Mouse (Mus musculus) neural tube, embryonic 11.5 days (tissue): ENCODE results near the gene H2-Eb2. TPM values are rescaled to one million over a fixed set of nuclear protein-coding genes. Genes with fewer than 3 reads are reported as not detected.

Experiments
- ATAC-seq: fragments of 200-750 bp; cut with Nextera tagmentation; 2 replicates; pipeline ENCODE4 v1.8.0; 2017; ENCODE audit warnings: moderate number of reproducible peaks, mild to moderate bottlenecking, moderate TSS enrichment, moderate library complexity; ENCODE audit not compliant: insufficient read depth, low FRiP score, low TSS enrichment
- DNase-seq: peaks from one replicate; pipeline ENCODE4 v3.0.0-alpha.2; 2015; ENCODE audit warnings: low spot score
- H3K27ac ChIP-seq: fragments of 300-500 bp; sonication (generic); 2 replicates; pipeline ENCODE4 v1.5.1; 2014; ENCODE audit warnings: low read depth, mild to moderate bottlenecking, low read length
- H3K27me3 ChIP-seq: fragments of 300-500 bp; sonication (generic); 2 replicates; pipeline ENCODE4 v1.6.1; 2014; ENCODE audit warnings: mild to moderate bottlenecking, low read length, mixed read lengths; ENCODE audit not compliant: control insufficient read depth, insufficient read depth
- H3K36me3 ChIP-seq: fragments of 300-500 bp; sonication (generic); 2 replicates; pipeline ENCODE4 v1.6.1; 2014; ENCODE audit warnings: mild to moderate bottlenecking, low read length, moderate library complexity, mixed read lengths; ENCODE audit not compliant: control insufficient read depth, insufficient read depth
- H3K4me1 ChIP-seq: fragments of 300-500 bp; sonication (generic); 2 replicates; pipeline ENCODE4 v1.6.1; 2014; ENCODE audit warnings: low read length, mixed read lengths; ENCODE audit not compliant: control insufficient read depth, insufficient read depth
- H3K4me2 ChIP-seq: fragments of 300-500 bp; sonication (generic); 2 replicates; pipeline ENCODE4 v1.6.1; 2014; ENCODE audit warnings: low read depth, mild to moderate bottlenecking, moderate library complexity
- H3K4me3 ChIP-seq: fragments of 300-500 bp; sonication (generic); 2 replicates; pipeline ENCODE4 v1.5.1; 2014; ENCODE audit warnings: low read depth, low read length
- H3K9ac ChIP-seq: fragments of 300-500 bp; sonication (generic); 2 replicates; pipeline ENCODE4 v1.6.1; 2014; ENCODE audit warnings: mild to moderate bottlenecking, low read length
- H3K9me3 ChIP-seq: fragments of 300-500 bp; sonication (generic); 2 replicates; pipeline ENCODE4 v1.6.1; 2016; ENCODE audit warnings: low read length; ENCODE audit not compliant: control insufficient read depth
- WGBS: fragments of 180-500 bp; shearing (Covaris S2); extraction: QIAGEN DNeasy Blood & Tissue Kit; methylation state at CpG from one replicate; pipeline ENCODE4 v1.1.7; 2014; 5-methylcytosine and 5-hydroxymethylcytosine counted together
- polyA plus RNA-seq: library from polyadenylated mRNA; unstranded; fragments of >200 nt; fragmentation: Nextera tagmentation; extraction: Ambion mirVana; gene quantifications from 2 replicates; pipeline ENCODE4 v1.2.1, GENCODE M21; 2014

H2-Eb2 gene
- polyA plus RNA-seq, 1 experiment from 2014 or later: not detected

DNA sequence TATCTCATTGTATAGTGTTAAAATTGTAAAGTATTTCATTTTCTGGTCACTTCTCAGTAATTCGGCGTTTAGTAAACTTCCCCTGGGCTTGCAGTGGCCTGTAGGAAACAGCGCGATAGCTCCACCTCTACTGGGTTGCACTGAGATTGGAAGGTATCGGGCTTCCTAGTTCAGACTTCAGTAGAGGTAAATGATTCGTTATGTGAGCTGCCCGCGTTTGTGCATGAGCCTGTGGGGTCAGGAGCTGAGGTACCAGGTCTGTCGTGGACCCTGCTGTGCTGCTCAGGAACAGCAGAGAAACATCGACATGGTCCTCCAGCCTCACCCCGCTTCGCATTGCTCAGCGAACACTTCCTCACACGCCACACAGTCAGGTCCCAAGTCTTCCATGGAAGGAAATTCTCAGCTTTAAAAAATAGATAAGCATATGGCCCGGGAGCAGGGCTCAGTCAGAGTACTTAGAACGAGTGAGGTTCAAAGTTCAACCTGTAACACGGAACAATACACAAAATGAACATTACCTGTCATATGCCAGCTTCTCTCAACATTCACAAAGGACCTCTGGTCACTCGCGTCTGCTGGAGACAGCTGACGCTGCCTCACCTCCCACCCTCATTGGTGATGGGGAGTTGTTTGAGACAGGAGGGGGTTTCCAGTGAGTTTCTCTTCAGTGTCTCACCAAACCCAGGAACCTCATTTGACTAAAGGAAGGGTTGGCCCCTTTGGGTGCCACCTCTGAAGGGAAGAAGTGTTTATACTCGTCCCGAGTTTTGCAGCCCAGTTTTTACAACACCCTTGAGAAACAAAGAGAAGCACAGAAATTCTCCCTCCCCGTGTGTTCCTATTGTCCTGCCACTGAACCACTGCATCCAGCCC is 24.5 kb upstream of the H2-Eb2 start:
- Histone ChIP-seq H3K4me1 (no peaks in the 10 kb centered on the region), H3K27ac (no peak overlapping the region), H3K4me3 (no peak overlapping the region), H3K4me2 (no peak overlapping the region), H3K9me3 (no peaks in the 10 kb centered on the region), H3K27me3 (no peaks in the 10 kb centered on the region), H3K36me3 (no peaks in the 10 kb centered on the region), H3K9ac (no peak overlapping the region)
- WGBS: 72% methylated on average over 23 of the region's 23 CpGs
- DNase-seq (no peak), ATAC-seq (no peak)

GRCm38 (mm10) chr17:34301670-34302190 is 23.7 kb upstream of the H2-Eb2 start:
- ATAC-seq (no peak), DNase-seq (no peak)

DNA sequence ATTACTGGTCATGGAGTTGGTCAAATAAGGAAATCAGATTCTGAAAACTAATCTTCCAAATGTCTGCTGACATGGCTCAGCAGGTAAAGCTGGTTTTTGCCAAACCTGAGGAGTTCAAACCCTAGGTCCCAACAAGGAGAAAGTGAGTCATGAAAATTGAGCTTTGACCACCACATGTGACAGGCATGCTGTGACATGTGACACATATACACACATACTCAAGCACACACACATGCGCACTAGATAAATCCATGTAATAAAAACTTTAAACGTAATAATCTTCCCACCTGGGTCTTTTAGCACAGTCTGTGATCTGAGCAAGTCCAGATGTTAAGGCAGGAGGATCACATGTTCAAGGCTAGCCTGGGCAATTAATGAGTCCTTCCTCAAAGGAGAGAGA is 21.7 kb upstream of the H2-Eb2 start:
- no peaks in the 10 kb centered on the region for H3K4me1 ChIP-seq
- H3K4me3 ChIP-seq: no peak overlapping the region
- 85% methylated on average over 2 of the region's 2 CpGs for WGBS
- H3K9ac ChIP-seq: no peak overlapping the region
- no peak overlapping the region for H3K4me2 ChIP-seq
- H3K27me3 ChIP-seq: no peaks in the 10 kb centered on the region
- H3K9me3 ChIP-seq: no peaks in the 10 kb centered on the region
- no peak overlapping the region for H3K27ac ChIP-seq
- DNase-seq (no peak), ATAC-seq (no peak)
- no peaks in the 10 kb centered on the region for H3K36me3 ChIP-seq

More at GRCm38 (mm10) chr17:34301670-34302190, 23.7 kb upstream of the H2-Eb2 start:
- Histone ChIP-seq H3K36me3 (no peaks in the 10 kb centered on the region), H3K27ac (no peak overlapping the region), H3K9ac (no peak overlapping the region), H3K4me1 (no peaks in the 10 kb centered on the region), H3K4me2 (no peak overlapping the region), H3K9me3 (no peaks in the 10 kb centered on the region), H3K27me3 (no peaks in the 10 kb centered on the region), H3K4me3 (no peak overlapping the region)
- WGBS: 79% methylated on average over 4 of the region's 4 CpGs

- no peaks in the 10 kb centered on the region for H3K27me3 ChIP-seq
- no peak overlapping the region for H3K4me3 ChIP-seq
- no peak overlapping the region for H3K9ac ChIP-seq
- H3K4me1 ChIP-seq: no peaks in the 10 kb centered on the region
- WGBS: 16% methylated on average over 4 of the region's 4 CpGs
- H3K9me3 ChIP-seq: no peaks in the 10 kb centered on the region
- DNase-seq (peak; percentile 51), ATAC-seq (no peak)
- no peaks in the 10 kb centered on the region for H3K36me3 ChIP-seq
- H3K27ac ChIP-seq: no peak overlapping the region
- H3K4me2 ChIP-seq: no peak overlapping the region
Observed at GRCm38 (mm10) chr17:34304751-34305150, 20.7 kb upstream of the H2-Eb2 start.

DNA sequence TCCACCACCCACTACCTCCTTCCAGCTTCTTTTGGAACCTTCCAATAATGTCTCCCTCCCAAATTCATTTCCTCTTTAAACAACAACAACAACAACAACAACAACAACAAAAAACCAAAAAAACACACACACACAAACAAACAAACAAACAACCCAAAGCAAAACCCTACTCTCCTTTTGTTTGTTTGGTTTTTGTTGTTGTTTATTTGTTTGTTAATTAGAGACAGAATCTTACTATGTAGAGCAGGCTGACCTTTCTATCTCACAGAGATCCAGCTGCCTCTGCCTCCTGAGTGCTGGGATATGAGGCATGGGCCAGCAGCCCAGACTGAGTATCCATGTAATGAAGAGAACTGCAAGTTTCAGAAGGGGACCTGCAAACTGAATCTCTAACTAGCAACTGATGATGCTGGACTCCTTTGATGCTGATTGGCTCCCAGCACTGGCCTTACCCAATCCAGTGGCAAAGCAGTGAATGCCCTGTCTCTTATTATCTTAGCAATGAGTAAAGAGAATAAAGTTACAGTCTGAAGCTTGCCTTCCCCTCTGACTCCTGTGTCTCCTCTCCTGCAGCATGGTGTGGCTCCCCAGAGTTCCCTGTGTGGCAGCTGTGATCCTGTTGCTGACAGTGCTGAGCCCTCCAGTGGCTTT is 20.0 kb upstream of the H2-Eb2 start, which contains the start of gene H2-Eb1:
TSS of gene H2-Eb1 (plus strand) at position 488 of the 651 bp plus-strand sequence.
- H3K4me2 ChIP-seq: no peak within 1 kb of the TSS
- H3K4me3 ChIP-seq: no peak within 1 kb of the TSS
- DNase-seq: peak; percentile 75
- peak; percentile 74 for ATAC-seq
- no peak within 1 kb of the TSS for H3K27ac ChIP-seq
- H3K4me1 ChIP-seq: no peaks in the 10 kb centered on the region
- no peak within 1 kb of the TSS for H3K9ac ChIP-seq
- no peaks in the 10 kb centered on the region for H3K27me3 ChIP-seq
- H3K36me3 ChIP-seq: no peaks in the 10 kb centered on the region
- H3K9me3 ChIP-seq: no peaks in the 10 kb centered on the region

DNA sequence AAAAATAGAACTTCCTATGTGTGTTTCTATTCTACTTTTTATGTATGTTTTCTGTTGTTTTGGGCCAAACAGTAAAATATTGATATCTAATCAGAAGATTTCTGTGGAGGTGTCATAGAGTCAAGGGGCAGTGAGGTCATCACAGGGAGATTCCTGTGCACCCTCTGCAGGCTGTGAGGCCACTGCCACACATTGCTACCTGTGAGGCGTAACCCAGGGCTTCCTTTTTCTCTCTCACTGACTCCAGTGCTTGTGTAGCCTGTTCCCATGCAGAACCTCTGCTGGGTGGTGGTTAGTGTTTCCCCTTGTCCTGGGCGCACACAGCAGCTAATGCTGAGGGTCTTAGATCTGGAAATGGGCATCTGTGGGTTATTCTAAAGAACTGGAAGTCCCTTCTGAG is 19.1 kb upstream of the H2-Eb2 start:
- no peak for ATAC-seq
- Histone ChIP-seq H3K4me3 (no peak overlapping the region), H3K4me1 (no peaks in the 10 kb centered on the region), H3K9me3 (no peaks in the 10 kb centered on the region), H3K9ac (no peak overlapping the region), H3K27me3 (no peaks in the 10 kb centered on the region), H3K27ac (no peak overlapping the region), H3K4me2 (no peak overlapping the region), H3K36me3 (no peaks in the 10 kb centered on the region)
- no peak for DNase-seq
- 73% methylated on average over 2 of the region's 2 CpGs for WGBS

DNA sequence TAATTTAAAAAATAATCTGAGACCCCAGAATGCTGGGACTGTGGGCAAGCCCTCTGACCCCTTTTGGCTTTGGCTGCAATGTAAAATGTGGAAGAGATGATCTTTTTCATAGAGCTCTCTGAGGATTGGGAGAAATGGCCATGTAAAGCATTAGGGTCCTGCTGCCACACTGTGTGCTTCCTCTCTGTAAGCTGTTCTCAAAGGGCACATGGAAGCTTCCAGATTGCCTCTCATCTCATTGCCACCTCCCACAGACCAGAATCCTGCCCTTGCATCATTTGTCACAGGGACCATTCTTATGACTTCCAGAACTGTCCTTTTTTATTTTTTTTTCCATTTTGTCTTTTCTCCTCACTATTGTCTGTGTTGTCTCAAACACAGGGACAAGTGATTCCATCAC is 18.2 kb upstream of the H2-Eb2 start:
- no peaks in the 10 kb centered on the region for H3K27me3 ChIP-seq

DNA sequence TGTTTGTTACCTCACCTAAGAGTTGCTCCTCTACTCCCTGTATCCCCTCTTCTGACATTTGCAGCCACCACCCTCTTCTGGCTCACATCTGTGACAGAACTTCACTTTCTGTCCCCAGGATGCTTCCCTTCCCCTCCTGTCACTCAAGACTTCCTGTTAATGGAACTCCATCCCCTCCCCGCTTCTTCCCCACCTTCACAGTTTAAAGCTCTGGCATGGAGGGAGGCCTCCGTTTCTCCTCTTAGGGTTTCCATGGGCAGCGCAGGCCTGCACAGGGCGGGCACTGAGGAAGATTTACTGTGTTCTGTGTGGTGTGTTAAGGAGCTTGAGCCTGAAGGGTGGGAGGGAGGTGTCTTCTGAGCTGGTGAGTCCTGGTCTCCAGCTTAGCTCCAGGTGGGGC is 17.3 kb upstream of the H2-Eb2 start:
- no peak for DNase-seq
- 80% methylated on average over 4 of the region's 4 CpGs for WGBS
- ATAC-seq: no peak

More for the DNA sequence above, 18.2 kb upstream of the H2-Eb2 start:
- H3K4me2 ChIP-seq: no peak overlapping the region
- no peaks in the 10 kb centered on the region for H3K36me3 ChIP-seq
- H3K4me3 ChIP-seq: no peak overlapping the region
- no peaks in the 10 kb centered on the region for H3K4me1 ChIP-seq
- H3K9me3 ChIP-seq: no peaks in the 10 kb centered on the region
- no peak overlapping the region for H3K9ac ChIP-seq
- H3K27ac ChIP-seq: no peak overlapping the region
- no peak for ATAC-seq
- no peak for DNase-seq

More for the DNA sequence above, 17.3 kb upstream of the H2-Eb2 start:
- no peak overlapping the region for H3K9ac ChIP-seq
- H3K36me3 ChIP-seq: no peaks in the 10 kb centered on the region
- no peak overlapping the region for H3K27ac ChIP-seq
- H3K27me3 ChIP-seq: no peaks in the 10 kb centered on the region
- no peaks in the 10 kb centered on the region for H3K4me1 ChIP-seq
- H3K9me3 ChIP-seq: no peaks in the 10 kb centered on the region
- no peak overlapping the region for H3K4me3 ChIP-seq
- H3K4me2 ChIP-seq: no peak overlapping the region
